Mouse (Mus musculus) large intestine, adult 2 months (tissue): ENCODE results near the gene Gm10324. TPM values are rescaled to one million over a fixed set of nuclear protein-coding genes. Genes with fewer than 3 reads are reported as not detected.
"Not testable (repeated sequence)": the region's sequence is repeated elsewhere in the genome, so short reads cannot be mapped to it uniquely, and the experiment has no call there.

ENCODE experiments used
- DNase-seq: peaks from one replicate; pipeline ENCODE4 v3.0.0-alpha.2; 2012; ENCODE audit warnings: low read depth, low spot score
- WGBS: fragments of 180-500 bp; shearing (Covaris S2); methylation state at CpG from one replicate; pipeline ENCODE4 v1.1.7; 2018; 5-methylcytosine and 5-hydroxymethylcytosine counted together
- polyA plus RNA-seq: library from polyadenylated mRNA; depleted of rRNA; stranded (reverse); fragments of >200 nt; gene quantifications from 2 replicates; pipeline ENCODE4 v1.2.3, GENCODE M21; 2012; rRNA removed

Gene Gm10324
- not detected in 2 replicates for polyA plus RNA-seq

- not testable (repeated sequence) for DNase-seq
- WGBS = no CpG with 5 or more reads among the region's 2 CpGs
These were observed at the start of gene Gm10324 for GRCm38 (mm10) chr13:66119247-66119646. Gene Gm10324 (plus strand): TSS chr13:66119547.

Other genes starting within 250 kb of the Gm10324 start
- not detected in 2 replicates for gene Gm10772, start 108.0 kb downstream of the Gm10324 start, polyA plus RNA-seq